14 mouse cellular contexts compared by ENCODE assay signal in genomic region chrX:145515498-145516158, GRCm38 (mm10). TPM values are rescaled to one million over a fixed set of nuclear protein-coding genes. Genes with fewer than 3 reads are reported as not detected.
DNase-seq lines count a peak whose midpoint lies in the region; ATAC-seq and TF ChIP-seq lines count a peak whose summit lies in the region.
"Had no signal": no experiment of that assay in that cellular context is flagged by ENCODE, and none has a peak within 500 bp of the region (broad histone marks: within the 10 kb centered on the region; RNA-seq: fewer than 3 reads in every experiment).

No protein-coding gene starts in this region.

- H3K4me1 ChIP-seq in heart, embryonic 11.5 days (ENCODE audit: control insufficient read depth, insufficient read depth, low read length) = no peaks in the 10 kb centered on the region; the same call in 1 of the 2 replicates
- no peaks in the 10 kb centered on the region for H3K4me1 ChIP-seq in embryonic facial prominence, embryonic 11.5 days (ENCODE audit: control insufficient read depth, insufficient read depth, low read length)
- H3K4me1 ChIP-seq in limb, embryonic 14.5 days (ENCODE audit: control insufficient read depth, insufficient read depth, low read length) = no peaks in the 10 kb centered on the region
- H3K4me1 ChIP-seq: heart, embryonic 15.5 days; intestine, embryonic 15.5 days; midbrain, embryonic 13.5 days; neural tube, embryonic 12.5 days had no signal

- WGBS in heart, embryonic 11.5 days (ENCODE audit: insufficient replicate concordance) = 43% methylated on average over 9 of the region's 9 CpGs
- 44% methylated on average over 9 of the region's 9 CpGs for WGBS in embryonic facial prominence, embryonic 11.5 days
- WGBS in limb, embryonic 14.5 days = 34% methylated on average over 9 of the region's 9 CpGs

- no peaks in the 10 kb centered on the region for H3K36me3 ChIP-seq in heart, embryonic 11.5 days (ENCODE audit: control insufficient read depth, insufficient read depth, low read length)
- no peaks in the 10 kb centered on the region for H3K36me3 ChIP-seq in embryonic facial prominence, embryonic 11.5 days (replicated peaks; ENCODE audit: control insufficient read depth, insufficient read depth, low read depth, low read length)
- H3K36me3 ChIP-seq in limb, embryonic 14.5 days (ENCODE audit: control insufficient read depth, insufficient read depth, low read length) = no peaks in the 10 kb centered on the region
- H3K36me3 ChIP-seq: heart, embryonic 15.5 days; intestine, embryonic 15.5 days; midbrain, embryonic 13.5 days; neural tube, embryonic 12.5 days had no signal

- no peak for ATAC-seq in heart, embryonic 11.5 days (replicated peaks; ENCODE audit: insufficient number of reproducible peaks, low FRiP score, low TSS enrichment)
- no peak; the same call in 1 of the 2 replicates for ATAC-seq in embryonic facial prominence, embryonic 11.5 days (replicated peaks; ENCODE audit: insufficient number of reproducible peaks, low FRiP score, low TSS enrichment, low read depth)
- ATAC-seq in limb, embryonic 14.5 days (ENCODE audit: low FRiP score, low read depth) = peak; percentile 76
- no peak for ATAC-seq in monocyte, adult 5-6 weeks (replicated peaks; ENCODE audit: insufficient number of reproducible peaks, low FRiP score, low TSS enrichment, poor library complexity, severe bottlenecking)
- ATAC-seq: intestine, embryonic 15.5 days; midbrain, embryonic 13.5 days had no signal

- no peak overlapping the region for H3K27ac ChIP-seq in heart, embryonic 11.5 days (ENCODE audit: low read depth, low read length)
- peak overlapping the region; percentile 35; the same call in 1 of the 2 replicates for H3K27ac ChIP-seq in embryonic facial prominence, embryonic 11.5 days (replicated peaks; ENCODE audit: low read depth, low read length)
- H3K27ac ChIP-seq in limb, embryonic 14.5 days (replicated peaks; ENCODE audit: low read depth, low read length) = no peak overlapping the region
- H3K27ac ChIP-seq: heart, embryonic 15.5 days; intestine, embryonic 15.5 days; midbrain, embryonic 13.5 days; neural tube, embryonic 12.5 days had no signal

- DNase-seq in heart, adult 8-10 months (ENCODE audit: low spot score) = peak; percentile 26
- peak; percentile 53 for DNase-seq in MN1 (ENCODE audit: low spot score)
- DNase-seq in embryonic facial prominence, embryonic 11.5 days (ENCODE audit: low spot score) = peak; percentile 57
- DNase-seq in limb, embryonic 14.5 days (ENCODE audit: low spot score) = peak; percentile 27
- no peak for DNase-seq in right cerebral cortex, postnatal 25 days
- DNase-seq: cerebellum, postnatal 14 days; lung, postnatal 10 days had no signal

- H3K4me2 ChIP-seq in heart, embryonic 11.5 days = no peak overlapping the region
- no peak overlapping the region for H3K4me2 ChIP-seq in embryonic facial prominence, embryonic 11.5 days (ENCODE audit: low read depth, low read length)
- no peak overlapping the region; the same call in 1 of the 2 replicates for H3K4me2 ChIP-seq in limb, embryonic 14.5 days (replicated peaks; ENCODE audit: low read depth, low read length, severe bottlenecking)
- H3K4me2 ChIP-seq: heart, embryonic 15.5 days; intestine, embryonic 15.5 days; midbrain, embryonic 13.5 days; neural tube, embryonic 12.5 days had no signal

- no peak overlapping the region for H3K4me3 ChIP-seq in heart, embryonic 11.5 days (ENCODE audit: low read depth, low read length)
- no peak overlapping the region for H3K4me3 ChIP-seq in embryonic facial prominence, embryonic 11.5 days (ENCODE audit: low read depth, low read length)
- H3K4me3 ChIP-seq in limb, embryonic 14.5 days (replicated peaks; ENCODE audit: low read length) = no peak overlapping the region
- H3K4me3 ChIP-seq: heart, embryonic 15.5 days; intestine, embryonic 15.5 days; midbrain, embryonic 13.5 days; neural tube, embryonic 12.5 days had no signal

- TF ChIP-seq POLR2A in limb, embryonic 14.5 days (IDR thresholded peaks at IDR 0.05; ENCODE audit: borderline replicate concordance, extremely low read depth, insufficient read depth, insufficient read length) = no peak

- H3K27me3 ChIP-seq in heart, embryonic 11.5 days (ENCODE audit: control insufficient read depth, insufficient read depth, low read length) = no peaks in the 10 kb centered on the region
- H3K27me3 ChIP-seq in embryonic facial prominence, embryonic 11.5 days (ENCODE audit: control insufficient read depth, insufficient read depth, low read length) = no peaks in the 10 kb centered on the region
- no peaks in the 10 kb centered on the region for H3K27me3 ChIP-seq in limb, embryonic 14.5 days (ENCODE audit: control insufficient read depth, insufficient read depth, low read length)
- H3K27me3 ChIP-seq: CH12.LX; heart, embryonic 15.5 days; intestine, embryonic 15.5 days; midbrain, embryonic 13.5 days; neural tube, embryonic 12.5 days had no signal

- H3K9ac ChIP-seq in heart, embryonic 11.5 days (ENCODE audit: low read depth, low read length) = no peak overlapping the region
- no peak overlapping the region for H3K9ac ChIP-seq in embryonic facial prominence, embryonic 11.5 days (replicated peaks; ENCODE audit: low read length)
- H3K9ac ChIP-seq in limb, embryonic 14.5 days (ENCODE audit: low read depth, low read length, severe bottlenecking) = no peak overlapping the region
- H3K9ac ChIP-seq: heart, embryonic 15.5 days; intestine, embryonic 15.5 days; midbrain, embryonic 13.5 days; neural tube, embryonic 12.5 days had no signal

- H3K9me3 ChIP-seq in heart, embryonic 11.5 days (replicated peaks; ENCODE audit: control insufficient read depth, low read length) = no peaks in the 10 kb centered on the region
- no peaks in the 10 kb centered on the region for H3K9me3 ChIP-seq in embryonic facial prominence, embryonic 11.5 days (replicated peaks; ENCODE audit: control insufficient read depth, low read length)
- H3K9me3 ChIP-seq in limb, embryonic 14.5 days (ENCODE audit: control insufficient read depth, low read length) = no peaks in the 10 kb centered on the region
- H3K9me3 ChIP-seq: heart, embryonic 15.5 days; intestine, embryonic 15.5 days; midbrain, embryonic 13.5 days; neural tube, embryonic 12.5 days had no signal

RNA-seq across cellular contexts. Expression of gene Amot, which starts 10.6 kb away (rescaled TPM):
- 10 to 100 TPM in 2 of 4 experiments, 1 to 10 TPM in 2; 6.2 to 17.6 (median 11.0) TPM for total RNA-seq in heart, adult 8-10 months (2022)
- polyA plus RNA-seq in heart, embryonic 11.5 days (2014; fragmentation: Nextera tagmentation; extraction: Ambion mirVana) = 14.1 and 14.3 TPM in 2 replicates
- 43.3 and 48.1 TPM in 2 replicates for polyA plus RNA-seq in embryonic facial prominence, embryonic 11.5 days (2014; fragmentation: Nextera tagmentation; extraction: Ambion mirVana)
- polyA plus RNA-seq in limb, embryonic 14.5 days (2012; rRNA removed) = 54.0 and 76.4 TPM in 2 replicates
- 29.7 and 35.5 TPM in 2 replicates for polyA plus RNA-seq in limb, embryonic 14.5 days (2014; fragmentation: Nextera tagmentation; extraction: Ambion mirVana)
- 1.5 to 3.1 TPM (median 2.9 TPM) in 3 replicates for total RNA-seq in monocyte, adult 5-6 weeks (2017)
- total RNA-seq: CH12.LX had no signal
